Mouse (Mus musculus) ES-E14 (cell line): Measurements from ENCODE around the gene Setdb2.

ENCODE experiments used
- CHD2 ChIP-seq: IDR thresholded peaks from 2 replicates; pipeline ENCODE4 v1.6.1; 2014; ENCODE audit warnings: mild to moderate bottlenecking, low read depth, low read length, inconsistent platforms
- HCFC1 ChIP-seq: IDR thresholded peaks from 2 replicates; pipeline ENCODE4 v1.6.1; 2012; ENCODE audit warnings: low read length, inconsistent platforms, borderline replicate concordance; ENCODE audit not compliant: insufficient read depth
- MAFK ChIP-seq: IDR thresholded peaks from 2 replicates; pipeline ENCODE4 v1.6.1; 2014; ENCODE audit warnings: mild to moderate bottlenecking, low read depth, low read length, inconsistent platforms; ENCODE audit not compliant: insufficient read depth
- ZC3H11A ChIP-seq: IDR thresholded peaks from 2 replicates; pipeline ENCODE4 v1.6.1; 2012; ENCODE audit warnings: low read depth, mild to moderate bottlenecking, inconsistent platforms, low read length, borderline replicate concordance
- ZNF384 ChIP-seq: IDR thresholded peaks from 2 replicates; pipeline ENCODE4 v1.6.1; 2012; ENCODE audit warnings: low read depth, low read length, inconsistent platforms

DNA sequence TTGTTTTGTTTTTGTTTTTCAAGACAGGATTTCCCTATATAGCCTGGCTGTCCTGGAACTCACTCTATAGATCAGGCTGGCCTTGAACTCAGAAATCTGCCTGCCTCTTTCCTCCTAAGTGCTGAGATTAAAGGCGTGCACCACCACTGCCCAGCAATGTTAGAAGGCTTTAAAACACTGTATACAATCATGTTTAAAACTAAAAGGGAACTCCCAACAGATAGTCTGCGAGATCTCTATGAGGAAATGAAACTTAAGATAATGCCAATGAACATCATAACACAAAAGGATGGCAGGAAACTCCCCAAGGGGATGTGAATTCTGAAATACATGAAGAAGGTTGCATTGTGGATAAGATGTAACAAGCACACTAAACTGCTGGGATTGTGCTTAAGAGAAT is 2.2 kb downstream of the Setdb2 start:
- TF ChIP-seq MAFK (no peak), ZNF384 (no peak), HCFC1 (no peak), CHD2 (no peak), ZC3H11A (no peak)
